Mouse (Mus musculus) CH12.LX (cell line): ENCODE results near the gene Nras.

Experiments used
- CTCF ChIP-seq, 2 experiments: IDR thresholded peaks in 1 of 2; conservative IDR thresholded peaks in 1 of 2; 2 replicates each; pipeline ENCODE4 v1.5.1; 2011 to 2012; ENCODE audit warnings: low read depth in 2 of 2, low read length in 2 of 2, improper control_type of control experiment in 1 of 2, inconsistent platforms in 1 of 2, mild to moderate bottlenecking in 1 of 2, moderate library complexity in 1 of 2
- MAZ ChIP-seq: IDR thresholded peaks from 2 replicates; pipeline ENCODE4 v1.6.1; 2012; ENCODE audit warnings: low read depth, mild to moderate bottlenecking, inconsistent platforms, low read length, improper control_type of control experiment, moderate library complexity
- POLR2A ChIP-seq: IDR thresholded peaks from 2 replicates; pipeline ENCODE4 v1.6.1; 2011; ENCODE audit warnings: low read depth, mild to moderate bottlenecking, improper control_type of control experiment, low read length

- TF ChIP-seq POLR2A = no peak
- no peak for TF ChIP-seq MAZ
- TF ChIP-seq CTCF (conservative IDR thresholded peaks at IDR 0.05 in 1 of 2, IDR thresholded peaks at IDR 0.05 in 1 of 2; ENCODE audit: low read depth in 2 of 2, low read length in 2 of 2) = peak; percentile 29 to 48; a peak in 3 of 4 replicates
Measured at GRCm38 (mm10) chr3:103026174-103026573, 31.9 kb upstream of the Nras start.
